Mouse (Mus musculus) lung, adult 2 months (tissue): ENCODE data around the gene Nxph2.

Experiments
- CTCF ChIP-seq: fragments of 200-500 bp; IDR thresholded peaks from 2 replicates; pipeline ENCODE4 v1.5.1; 2011; ENCODE audit warnings: mild to moderate bottlenecking, low read length, control low read depth; ENCODE audit not compliant: insufficient read depth
- POLR2A ChIP-seq: fragments of 200-500 bp; IDR thresholded peaks from 2 replicates; pipeline ENCODE4 v1.6.1; 2011; ENCODE audit warnings: low read depth, mild to moderate bottlenecking, control low read depth, low read length, borderline replicate concordance; ENCODE audit errors: extremely low read depth

DNA sequence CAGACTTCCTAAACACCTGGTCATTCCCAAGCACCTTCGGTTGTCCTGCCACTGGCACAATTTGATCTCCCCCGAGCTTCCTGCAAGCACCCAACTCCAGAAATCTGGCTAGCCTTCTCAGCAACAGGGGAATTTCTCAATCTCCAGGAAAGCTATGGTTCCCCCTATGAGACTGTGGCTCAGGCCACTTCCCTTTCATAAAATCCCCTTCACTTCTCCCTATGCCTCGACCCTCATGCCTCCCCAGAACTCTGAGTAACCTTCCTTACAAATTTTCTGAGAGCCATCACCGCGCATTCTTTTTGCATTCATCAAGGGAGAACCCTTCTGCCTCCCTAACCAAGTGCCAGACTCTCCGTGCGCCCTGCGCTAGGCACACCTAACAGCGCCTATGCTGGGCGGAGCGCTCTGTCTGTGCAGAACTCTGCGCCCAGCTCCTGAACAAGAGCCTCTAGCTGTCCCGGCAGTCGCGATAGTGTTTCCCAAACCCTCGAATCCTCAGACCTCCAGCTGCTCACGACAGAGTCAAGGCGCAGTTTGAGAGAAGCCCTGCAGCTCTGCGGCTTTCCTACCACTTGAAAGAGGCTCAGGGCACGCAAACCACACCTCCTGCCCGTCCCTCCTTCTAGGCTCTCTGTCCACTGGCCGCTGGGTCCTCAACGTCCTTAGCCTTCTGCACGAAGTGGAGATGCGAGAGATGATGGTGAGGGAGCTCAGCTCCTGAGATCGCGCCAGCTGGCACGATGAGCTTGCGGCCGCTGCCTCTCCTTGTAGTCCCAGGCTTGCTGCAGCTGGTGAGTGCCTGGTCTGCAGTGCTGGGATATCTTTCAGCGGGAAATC is at the start of gene Nxph2:
- TF ChIP-seq CTCF: no peak
- no peak for TF ChIP-seq POLR2A
